Mouse (Mus musculus): Measurements from ENCODE around the gene Slc5a8.

Gene Slc5a8

GRCm38 (mm10) chr10:88885632-88886090 lies at the start of gene Slc5a8:
Gene Slc5a8 (plus strand): TSS chr10:88885992.
- no peak for DNase-seq (ENCODE audit: low spot score)

- no peak for DNase-seq (ENCODE audit: low spot score)
Measured at GRCm38 (mm10) chr10:88848876-88849476, 36.8 kb upstream of the Slc5a8 start.

- no peak for DNase-seq (ENCODE audit: low spot score)
Measured at GRCm38 (mm10) chr10:88849976-88850375, 35.8 kb upstream of the Slc5a8 start.

GRCm38 (mm10) chr10:88853326-88853725 lies 32.5 kb upstream of the Slc5a8 start:
- no peak for DNase-seq (ENCODE audit: low spot score)

GRCm38 (mm10) chr10:88860911-88861310 lies 24.9 kb upstream of the Slc5a8 start:
- no peak for DNase-seq (ENCODE audit: low spot score)

GRCm38 (mm10) chr10:88861416-88861815 lies 24.4 kb upstream of the Slc5a8 start:
- no peak for DNase-seq (ENCODE audit: low spot score)

GRCm38 (mm10) chr10:88862293-88862692 lies 23.5 kb upstream of the Slc5a8 start:
- DNase-seq (ENCODE audit: low spot score) = no peak

- DNase-seq (ENCODE audit: low spot score) = no peak
Measured at GRCm38 (mm10) chr10:88866017-88866416, 19.8 kb upstream of the Slc5a8 start.

GRCm38 (mm10) chr10:88874870-88875269 lies 10.9 kb upstream of the Slc5a8 start:
- DNase-seq (ENCODE audit: low spot score) = no peak

GRCm38 (mm10) chr10:88877421-88877820 lies 8.4 kb upstream of the Slc5a8 start:
- DNase-seq (ENCODE audit: low spot score) = no peak

- DNase-seq (ENCODE audit: low spot score) = no peak
Measured at GRCm38 (mm10) chr10:88883721-88884120, 2.1 kb upstream of the Slc5a8 start.

GRCm38 (mm10) chr10:88884836-88885235 lies 956 bp upstream of the Slc5a8 start:
- DNase-seq (ENCODE audit: low spot score) = no peak

GRCm38 (mm10) chr10:88886114-88886513 lies 322 bp downstream of the Slc5a8 start:
- no peak for DNase-seq (ENCODE audit: low spot score)

- DNase-seq (ENCODE audit: low spot score) = no peak
Measured at GRCm38 (mm10) chr10:88888376-88888775, 2.6 kb downstream of the Slc5a8 start.

GRCm38 (mm10) chr10:88891410-88891809 lies 5.6 kb downstream of the Slc5a8 start:
- DNase-seq (ENCODE audit: low spot score) = no peak

GRCm38 (mm10) chr10:88892560-88893087 lies 6.8 kb downstream of the Slc5a8 start:
- DNase-seq (ENCODE audit: low spot score) = no peak

- no peak for DNase-seq (ENCODE audit: low spot score)
Measured at GRCm38 (mm10) chr10:88897032-88897431, 11.2 kb downstream of the Slc5a8 start.

- DNase-seq (ENCODE audit: low spot score) = no peak
Measured at GRCm38 (mm10) chr10:88949649-88950296, 64.0 kb downstream of the Slc5a8 start.

GRCm38 (mm10) chr10:88950297-88950653 lies 64.5 kb downstream of the Slc5a8 start:
- no peak for DNase-seq (ENCODE audit: low spot score)

GRCm38 (mm10) chr10:88960791-88961190 lies 75.0 kb downstream of the Slc5a8 start:
- no peak for DNase-seq (ENCODE audit: low spot score)

- DNase-seq (ENCODE audit: low spot score) = no peak
Measured at GRCm38 (mm10) chr10:88968586-88968985, 82.8 kb downstream of the Slc5a8 start.

GRCm38 (mm10) chr10:88970951-88971725 lies 85.3 kb downstream of the Slc5a8 start:
- DNase-seq (ENCODE audit: low spot score) = no peak

GRCm38 (mm10) chr10:88978932-88979331 lies 93.1 kb downstream of the Slc5a8 start:
- no peak for DNase-seq (ENCODE audit: low spot score)

Measured in ovary, postnatal 36 days (tissue).